Mouse (Mus musculus): ENCODE results near the gene Ctnnbip1. TPM values are rescaled to one million over a fixed set of nuclear protein-coding genes. Genes with fewer than 3 reads are reported as not detected.

Ctnnbip1 gene
- total RNA-seq, 2 experiments from 2014 or later, result 19.0 to 21.4 TPM

- intact Hi-C loops (cut with DNase I), result no loop called here
- no peak overlapping the region for H3K4me3 ChIP-seq
- no peak for DNase-seq
- H3K27ac ChIP-seq, result peak overlapping the region; percentile 81; the same call in 1 of the 2 replicates
- no peak for TF ChIP-seq CTCF (IDR thresholded peaks at IDR 0.05)
Observed at GRCm38 (mm10) chr4:149569781-149570497, 51.9 kb downstream of the Ctnnbip1 start.

GRCm38 (mm10) chr4:149570498-149570863, 52.4 kb downstream of the Ctnnbip1 start:
- no peak for TF ChIP-seq CTCF (IDR thresholded peaks at IDR 0.05)
- peak overlapping the region; percentile 81 for H3K27ac ChIP-seq
- no peak for DNase-seq
- intact Hi-C loops (cut with DNase I), result no loop called here
- no peak overlapping the region for H3K4me3 ChIP-seq

GRCm38 (mm10) chr4:149571209-149571608, 53.2 kb downstream of the Ctnnbip1 start:
- TF ChIP-seq CTCF (IDR thresholded peaks at IDR 0.05), result no peak
- intact Hi-C loops (cut with DNase I), result no loop called here
- Histone ChIP-seq H3K27ac (peak overlapping the region; percentile 81), H3K4me3 (peak overlapping the region; percentile 55)
- no peak for DNase-seq

- no peak for TF ChIP-seq CTCF (IDR thresholded peaks at IDR 0.05)
Observed at GRCm38 (mm10) chr4:149571651-149572149, 53.7 kb downstream of the Ctnnbip1 start.

GRCm38 (mm10) chr4:149572446-149572845, 54.4 kb downstream of the Ctnnbip1 start:
- no peak for TF ChIP-seq CTCF (IDR thresholded peaks at IDR 0.05)
- intact Hi-C loops (cut with DNase I), result no loop called here
- no peak for DNase-seq
- peak overlapping the region; percentile 34 for H3K4me3 ChIP-seq
- peak overlapping the region; percentile 53 for H3K27ac ChIP-seq

More at GRCm38 (mm10) chr4:149571651-149572149, 53.7 kb downstream of the Ctnnbip1 start:
- H3K27ac ChIP-seq, result peak overlapping the region; percentile 81
- intact Hi-C loops (cut with DNase I), result no loop called here
- peak; percentile 63 for DNase-seq
- H3K4me3 ChIP-seq, result peak overlapping the region; percentile 55

- Histone ChIP-seq H3K27ac (peak overlapping the region; percentile 53), H3K4me3 (peak overlapping the region; percentile 34)
- intact Hi-C loops (cut with DNase I), result no loop called here
- no peak for TF ChIP-seq CTCF (IDR thresholded peaks at IDR 0.05)
- DNase-seq, result peak; percentile 47
Observed at GRCm38 (mm10) chr4:149572851-149573250, 54.8 kb downstream of the Ctnnbip1 start.

GRCm38 (mm10) chr4:149574391-149574821, 56.4 kb downstream of the Ctnnbip1 start:
- Histone ChIP-seq H3K27ac (peak overlapping the region; percentile 71), H3K4me3 (peak overlapping the region; percentile 33; the same call in 1 of the 2 replicates)
- intact Hi-C loops (cut with DNase I), result no loop called here
- TF ChIP-seq CTCF (IDR thresholded peaks at IDR 0.05), result no peak
- DNase-seq, result peak; percentile 71

GRCm38 (mm10) chr4:149576061-149576460, 58.0 kb downstream of the Ctnnbip1 start:
- intact Hi-C loops (cut with DNase I), result no loop called here
- TF ChIP-seq CTCF (IDR thresholded peaks at IDR 0.05), result no peak

GRCm38 (mm10) chr4:149576993-149577548, 59.0 kb downstream of the Ctnnbip1 start:
- Histone ChIP-seq H3K4me3 (no peak overlapping the region), H3K27ac (no peak overlapping the region)
- no peak for TF ChIP-seq CTCF (IDR thresholded peaks at IDR 0.05)
- no peak for DNase-seq
- intact Hi-C loops (cut with DNase I), result no loop called here

More at GRCm38 (mm10) chr4:149576061-149576460, 58.0 kb downstream of the Ctnnbip1 start:
- no peak for DNase-seq
- H3K4me3 ChIP-seq, result no peak overlapping the region
- no peak overlapping the region for H3K27ac ChIP-seq

- Histone ChIP-seq H3K4me3 (no peak overlapping the region), H3K27ac (no peak overlapping the region)
- no peak for DNase-seq
- intact Hi-C loops (cut with DNase I), result no loop called here
- no peak for TF ChIP-seq CTCF (IDR thresholded peaks at IDR 0.05)
Observed at GRCm38 (mm10) chr4:149578085-149578681, 60.1 kb downstream of the Ctnnbip1 start.

GRCm38 (mm10) chr4:149578831-149579230, 60.8 kb downstream of the Ctnnbip1 start:
- DNase-seq, result no peak
- TF ChIP-seq CTCF (IDR thresholded peaks at IDR 0.05), result no peak
- H3K4me3 ChIP-seq, result no peak overlapping the region
- intact Hi-C loops (cut with DNase I), result no loop called here
- H3K27ac ChIP-seq, result no peak overlapping the region

GRCm38 (mm10) chr4:149585236-149585635, 67.2 kb downstream of the Ctnnbip1 start:
- intact Hi-C loops (cut with DNase I), result no loop called here
- DNase-seq, result no peak
- no peak for TF ChIP-seq CTCF (IDR thresholded peaks at IDR 0.05)
- no peak overlapping the region for H3K27ac ChIP-seq
- H3K4me3 ChIP-seq, result no peak overlapping the region
